Mouse (Mus musculus) MN1 (cell line): ENCODE results near the gene Pomt1.
"Not testable (repeated sequence)": the region's sequence is repeated elsewhere in the genome, so short reads cannot be mapped to it uniquely, and the experiment has no call there.

Source experiments
- DNase-seq: peaks from one replicate; pipeline ENCODE4 v3.0.0-alpha.2; 2016; ENCODE audit warnings: low spot score

The Pomt1 gene

DNA sequence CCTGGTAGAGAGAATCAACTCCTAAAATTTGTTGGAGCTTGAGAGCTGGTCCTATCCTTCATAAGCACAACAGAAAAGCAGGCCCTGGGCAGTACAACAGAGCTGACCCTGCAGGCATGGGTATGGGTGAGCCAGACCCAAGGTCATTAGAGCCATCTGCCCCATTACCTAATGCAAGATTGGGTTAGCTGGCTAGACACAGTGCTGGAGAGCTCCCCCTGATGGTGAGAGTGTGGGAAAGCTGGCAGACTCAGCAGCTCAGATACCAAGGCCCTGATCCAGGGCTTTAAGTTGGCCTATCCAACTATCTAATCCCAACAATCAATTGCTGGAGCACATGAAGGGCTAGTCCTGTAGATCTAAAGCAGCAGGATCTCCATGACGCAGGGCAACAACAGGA is 46.3 kb downstream of the Pomt1 start:
- DNase-seq = peak; percentile 92

DNA sequence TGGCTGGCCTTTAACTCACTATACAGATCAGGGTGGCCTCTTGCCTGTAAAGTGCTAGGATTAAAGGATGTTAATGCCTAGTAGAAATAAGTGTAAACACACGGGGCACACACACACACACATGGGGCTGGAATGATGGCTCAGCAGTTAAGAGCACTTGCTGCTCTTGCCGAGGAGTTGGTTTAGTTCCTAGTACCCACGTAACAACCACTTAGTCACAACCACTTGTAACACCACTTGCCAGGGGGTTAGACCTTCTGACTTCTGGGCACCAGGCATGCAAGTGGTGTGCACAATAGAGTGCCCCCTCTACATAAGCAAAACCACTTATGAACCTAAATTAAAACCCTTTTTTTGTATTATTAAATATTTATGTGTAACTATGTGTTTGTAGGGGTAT is 47.6 kb downstream of the Pomt1 start:
- no peak for DNase-seq

DNA sequence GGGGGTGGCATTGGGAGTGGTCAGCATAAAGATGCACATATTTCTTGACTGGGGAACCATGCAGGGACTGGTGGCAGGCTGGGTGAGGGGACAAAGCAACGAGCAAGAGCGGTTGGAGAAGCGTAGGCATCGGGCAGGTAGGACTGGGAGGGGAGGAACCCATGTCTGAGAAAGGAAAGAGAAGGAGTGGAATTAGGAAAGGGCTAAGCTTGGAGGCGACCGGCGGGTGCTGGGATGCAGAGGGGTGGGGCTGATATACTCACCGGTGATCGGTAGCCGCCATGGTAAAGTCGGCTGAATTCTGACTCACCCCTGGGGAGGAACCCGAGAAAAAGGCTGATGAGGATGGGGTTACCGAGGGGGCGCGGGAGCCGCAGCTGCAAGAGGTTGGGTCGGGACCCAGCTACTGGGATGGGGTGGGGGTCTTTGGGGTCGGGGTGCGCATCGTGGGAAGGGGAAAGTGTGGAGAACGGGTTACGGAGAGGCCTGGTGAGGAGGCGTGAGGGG is 51.0 kb downstream of the Pomt1 start, which contains the start of gene Golga2:
Golga2 (plus strand) TSS at position 51 of the 507 bp plus-strand sequence.
- DNase-seq = peak; percentile 33

DNA sequence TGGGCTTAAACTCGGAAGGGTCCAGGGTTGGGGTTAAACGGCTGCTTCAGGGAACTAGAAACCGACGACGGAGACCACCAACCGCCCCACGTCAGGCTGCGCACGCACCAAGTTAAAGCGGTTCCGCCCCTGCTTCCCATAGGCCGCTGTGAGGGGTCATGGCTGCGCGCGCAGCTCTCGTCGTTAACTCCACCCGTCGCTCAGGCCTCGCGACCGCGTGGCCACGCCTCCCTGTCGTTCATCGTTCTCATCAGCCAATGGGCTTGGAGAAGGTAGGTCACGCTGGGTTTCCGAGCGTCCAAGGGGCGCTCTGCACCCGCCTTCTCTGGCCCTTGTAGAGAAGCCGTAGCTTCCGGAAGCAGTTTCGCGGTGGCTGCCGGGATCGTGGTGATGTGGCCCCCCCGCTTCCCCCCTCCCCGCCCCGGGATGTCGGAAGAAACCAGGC is 51.6 kb downstream of the Pomt1 start, which contains the start of gene Swi5:
Swi5 (minus strand) TSS at position 153 of the 445 bp plus-strand sequence.
- DNase-seq = peak; percentile 100

DNA sequence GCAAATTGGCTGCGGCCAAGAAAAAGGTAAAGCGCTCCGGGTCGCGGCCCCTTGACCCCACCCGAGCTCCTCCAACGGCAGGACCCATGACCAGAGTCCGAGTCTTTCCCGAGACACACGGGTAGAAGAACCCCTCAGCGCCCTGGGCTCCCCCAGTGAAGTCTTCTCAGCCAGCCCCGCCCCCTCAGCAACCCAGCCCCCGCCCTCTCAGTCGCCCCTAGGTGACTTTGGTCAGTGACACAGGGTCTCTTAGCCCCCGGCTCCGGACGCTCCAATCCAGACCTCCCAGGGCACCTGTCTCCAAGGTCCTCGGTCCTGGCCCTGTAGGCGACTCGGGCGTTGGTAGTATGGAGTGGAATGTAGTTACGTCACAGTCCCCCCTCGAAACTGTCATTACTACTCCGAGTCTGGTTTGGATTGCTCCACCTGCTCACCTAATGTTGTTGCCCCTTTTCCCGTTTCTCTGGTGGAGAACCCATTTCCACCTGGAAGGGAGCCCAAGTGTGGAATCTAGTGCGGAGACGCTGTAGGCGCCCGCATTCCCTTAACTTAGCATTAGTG is 52.1 kb downstream of the Pomt1 start:
- DNase-seq = peak; percentile 49

DNA sequence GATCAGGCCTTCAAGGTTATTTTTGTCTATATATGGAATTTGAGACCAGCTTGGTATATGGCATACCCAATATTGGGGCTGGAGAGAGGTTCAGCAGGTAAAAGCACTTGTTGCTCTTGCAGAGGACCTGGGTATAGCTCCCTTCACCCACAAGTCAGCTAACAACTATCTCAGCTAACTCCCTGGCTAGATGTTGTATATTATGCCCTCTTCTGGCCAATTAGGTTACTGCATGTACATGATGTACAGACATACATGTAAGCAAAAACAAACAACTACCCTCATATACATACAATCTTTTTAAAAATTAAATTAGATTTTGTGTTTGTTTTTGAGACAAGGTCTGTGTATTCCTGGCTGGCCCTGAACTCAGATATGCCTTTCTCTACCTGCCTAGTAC is 53.2 kb downstream of the Pomt1 start:
- peak; percentile 50 for DNase-seq

DNA sequence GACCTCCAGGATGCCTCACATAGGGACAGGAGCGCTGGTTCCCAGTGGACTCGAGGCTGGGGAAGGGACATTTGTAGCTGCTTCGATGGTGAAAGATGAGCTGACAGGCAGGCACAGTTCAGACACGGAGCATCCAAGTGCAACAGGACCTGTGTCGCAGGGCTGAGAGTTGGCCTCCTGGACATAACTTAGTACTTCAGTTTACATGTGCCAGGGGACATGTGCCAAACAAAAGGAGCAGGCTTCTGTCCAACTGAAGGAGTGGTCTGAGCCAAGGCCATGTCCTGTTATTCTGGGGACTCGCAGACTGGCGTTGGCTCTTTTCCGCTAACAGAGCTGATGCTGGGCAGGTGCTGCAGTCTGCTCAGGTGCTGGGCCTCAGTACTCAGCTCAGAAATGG is 58.0 kb downstream of the Pomt1 start:
- DNase-seq = peak; percentile 25

DNA sequence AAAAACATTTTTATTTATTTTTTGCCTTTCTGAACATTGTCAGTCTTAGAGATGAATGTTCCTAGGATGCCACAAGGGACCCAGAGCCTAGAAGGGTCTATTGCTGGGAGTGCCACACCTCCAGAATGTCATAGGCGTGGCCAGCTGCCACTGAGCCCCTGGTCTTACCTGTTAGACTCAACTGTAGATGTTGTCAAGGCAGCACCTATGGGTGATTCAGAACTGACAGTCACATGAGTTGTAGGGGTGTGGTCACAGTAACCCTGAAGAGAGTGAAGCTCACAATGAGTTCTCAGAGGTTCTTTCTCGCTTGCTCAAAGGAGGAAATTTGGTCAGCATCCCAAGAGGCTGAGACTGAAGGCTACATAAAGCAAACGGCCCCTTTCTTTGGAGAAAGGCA is 58.9 kb downstream of the Pomt1 start:
- DNase-seq = no peak

DNA sequence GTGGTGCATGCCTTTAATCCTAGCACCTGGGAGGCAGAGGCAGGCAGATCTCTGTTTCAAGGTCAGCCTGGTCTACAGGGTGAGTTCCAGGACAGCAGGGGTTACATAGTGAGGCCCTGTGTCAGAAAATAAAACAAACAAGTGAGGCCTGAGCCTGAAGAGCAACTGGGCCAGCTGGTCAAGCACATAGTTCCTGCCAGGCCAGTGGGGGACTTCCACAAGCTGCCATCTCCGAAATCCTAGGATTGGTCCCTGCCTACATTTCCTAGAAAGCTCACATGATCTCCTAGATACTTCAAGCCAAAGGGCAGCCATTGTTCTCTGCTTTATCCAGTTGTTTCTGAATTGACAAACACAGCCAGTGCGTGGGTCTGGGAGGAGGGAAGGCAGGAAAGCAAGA is 59.5 kb downstream of the Pomt1 start:
- DNase-seq = not testable (repeated sequence)

DNA sequence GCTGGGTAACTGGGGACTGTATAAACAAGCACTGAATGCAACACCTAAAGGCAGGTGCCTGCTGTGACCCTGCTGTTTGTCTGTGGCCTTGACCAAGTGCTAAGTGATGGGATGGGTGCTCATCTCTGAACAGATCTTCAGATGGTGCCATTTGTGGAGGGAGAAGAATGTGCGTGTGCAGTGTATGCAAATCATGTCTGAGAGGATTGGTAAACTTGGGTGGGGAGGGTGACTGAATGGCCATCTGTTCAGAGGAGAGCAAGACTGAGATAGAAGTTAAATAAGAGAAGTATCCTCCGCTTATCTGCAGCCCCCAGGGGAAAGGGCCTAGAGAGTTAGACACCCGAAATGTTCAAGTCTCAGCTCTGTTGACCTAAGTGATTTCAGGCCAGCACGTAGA is 63.1 kb downstream of the Pomt1 start:
- no peak for DNase-seq

DNA sequence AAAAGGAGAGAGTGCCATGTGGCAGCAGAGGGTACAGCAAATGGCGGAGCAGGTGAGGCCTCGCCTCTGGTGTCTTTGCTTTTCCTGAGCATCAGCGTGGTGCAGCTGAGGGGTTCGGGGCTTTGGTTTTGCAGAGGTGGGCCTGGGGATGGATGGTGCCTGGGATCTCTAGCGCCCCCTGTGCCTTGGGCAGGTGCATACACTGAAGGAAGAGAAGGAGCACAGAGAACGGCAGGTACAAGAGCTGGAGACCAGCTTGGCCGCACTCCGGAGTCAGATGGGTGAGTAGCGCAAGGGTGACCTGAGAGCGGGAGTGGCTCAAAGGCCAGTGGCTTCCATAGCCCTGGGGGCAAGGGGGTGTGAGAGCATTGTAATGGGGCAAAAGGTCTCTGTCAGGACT is 66.6 kb downstream of the Pomt1 start:
- DNase-seq = no peak

DNA sequence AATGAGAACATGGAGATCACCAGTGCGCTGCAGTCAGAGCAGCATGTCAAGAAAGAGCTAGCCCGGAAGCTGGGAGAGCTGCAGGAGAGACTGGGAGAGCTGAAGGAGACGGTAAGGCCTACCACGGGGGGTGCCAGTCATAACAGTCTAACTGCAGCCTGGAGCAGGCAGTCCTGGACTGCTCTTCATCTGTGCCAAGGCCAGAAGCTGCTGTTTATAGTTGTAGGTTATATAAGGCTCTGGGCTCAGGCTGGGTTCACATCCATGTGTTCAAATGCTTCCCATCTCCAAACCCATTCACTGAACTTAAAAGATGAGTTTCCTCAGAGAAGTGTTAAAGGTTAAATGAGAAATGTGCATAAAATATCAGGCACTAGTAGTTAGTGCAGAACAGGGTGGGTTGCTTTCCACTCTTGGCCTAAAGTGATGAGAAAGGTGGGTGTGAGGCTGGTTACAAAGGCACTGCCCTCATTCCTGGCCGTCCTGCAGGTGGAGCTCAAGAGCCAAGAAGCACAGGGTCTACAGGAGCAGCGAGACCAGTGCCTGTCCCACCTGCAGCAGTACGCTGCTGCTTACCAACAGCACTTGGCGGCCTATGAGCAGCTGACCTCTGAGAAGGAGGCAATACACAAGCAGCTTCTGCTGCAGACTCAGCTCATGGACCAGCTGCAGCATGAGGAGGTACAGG is 67.9 kb downstream of the Pomt1 start:
- peak; percentile 76 for DNase-seq
